Mouse (Mus musculus) small intestine, adult 2 months (tissue): ENCODE measurements around the gene Sbpl. TPM values are rescaled to one million over a fixed set of nuclear protein-coding genes. Genes with fewer than 3 reads are reported as not detected.

Source experiments
- H3K27ac ChIP-seq: fragments of 200-500 bp; 2 replicates; pipeline ENCODE4 v1.5.1; 2012; ENCODE audit warnings: low read depth, low read length, control low read depth, inconsistent platforms; ENCODE audit not compliant: insufficient read depth
- H3K27me3 ChIP-seq: fragments of 200-500 bp; 2 replicates; pipeline ENCODE4 v1.6.1; 2012; ENCODE audit warnings: mild to moderate bottlenecking, moderate library complexity, low read length, inconsistent platforms; ENCODE audit not compliant: control insufficient read depth, insufficient read depth
- H3K36me3 ChIP-seq: fragments of 200-500 bp; 2 replicates; pipeline ENCODE4 v1.6.1; 2012; ENCODE audit warnings: mild to moderate bottlenecking, low read length, control low read depth, inconsistent platforms; ENCODE audit not compliant: control insufficient read depth, insufficient read depth
- H3K4me1 ChIP-seq: fragments of 200-500 bp; 2 replicates; pipeline ENCODE4 v1.6.1; 2012; ENCODE audit warnings: low read length, inconsistent platforms, mixed read lengths; ENCODE audit not compliant: control insufficient read depth, insufficient read depth, insufficient read length
- H3K4me3 ChIP-seq: fragments of 200-500 bp; 2 replicates; pipeline ENCODE4 v1.5.1; 2012; ENCODE audit warnings: low read depth, mild to moderate bottlenecking, control low read depth, inconsistent platforms, low read length, moderate library complexity
- CTCF ChIP-seq: fragments of 200-500 bp; IDR thresholded peaks from 2 replicates; pipeline ENCODE4 v1.5.1; 2012; ENCODE audit warnings: low read depth, mild to moderate bottlenecking, control low read depth, inconsistent platforms, low read length, moderate library complexity, mixed read lengths; ENCODE audit not compliant: insufficient replicate concordance, insufficient read length; ENCODE audit errors: extremely low read depth
- POLR2A ChIP-seq: fragments of 200-500 bp; IDR thresholded peaks from 2 replicates; pipeline ENCODE4 v1.6.1; 2012; ENCODE audit warnings: low read depth, mild to moderate bottlenecking, control low read depth, inconsistent platforms, low read length, moderate library complexity
- WGBS: fragments of 180-500 bp; shearing (Covaris S2); methylation state at CpG from one replicate; pipeline ENCODE4 v1.1.7; 2018; 5-methylcytosine and 5-hydroxymethylcytosine counted together
- polyA plus RNA-seq: library from polyadenylated mRNA; depleted of rRNA; stranded (reverse); fragments of >200 nt; gene quantifications from 2 replicates; pipeline ENCODE4 v1.2.3, GENCODE M21; 2012; rRNA removed

Gene Sbpl
- polyA plus RNA-seq = not detected in 2 replicates

DNA sequence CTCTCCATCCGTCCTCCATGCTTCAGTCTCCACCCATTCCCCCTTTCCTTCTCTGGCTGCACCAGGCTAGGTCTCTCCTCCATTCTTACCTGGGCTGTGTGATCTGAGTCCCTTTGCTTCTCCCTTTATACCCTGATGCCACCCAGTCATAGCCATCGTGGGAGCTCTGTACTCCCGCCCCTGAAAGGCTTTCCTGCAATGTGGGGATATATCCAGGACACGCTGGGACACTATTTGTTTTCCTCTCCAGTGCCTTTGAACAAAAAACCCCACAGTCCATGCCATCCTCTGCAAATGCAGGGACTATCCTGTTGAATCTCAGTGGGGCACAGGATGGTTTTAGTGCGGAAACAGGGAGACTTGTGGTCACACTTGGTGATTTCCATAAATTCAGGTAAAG is at the start of gene Sbpl:
Gene Sbpl (minus strand): TSS at position 101 of the 400 bp plus-strand sequence.
- H3K4me1 ChIP-seq = peaks cover 8% of the 10 kb centered on the region; the same call in 1 of the 2 replicates
- 85% methylated on average over 5 of the region's 5 CpGs for WGBS
- no peaks in the 10 kb centered on the region for H3K27me3 ChIP-seq
- no peak within 1 kb of the TSS for H3K4me3 ChIP-seq
- TF ChIP-seq POLR2A (no peak), CTCF (no peak)
- no peaks in the 10 kb centered on the region for H3K36me3 ChIP-seq
- H3K27ac ChIP-seq = no peak within 1 kb of the TSS

DNA sequence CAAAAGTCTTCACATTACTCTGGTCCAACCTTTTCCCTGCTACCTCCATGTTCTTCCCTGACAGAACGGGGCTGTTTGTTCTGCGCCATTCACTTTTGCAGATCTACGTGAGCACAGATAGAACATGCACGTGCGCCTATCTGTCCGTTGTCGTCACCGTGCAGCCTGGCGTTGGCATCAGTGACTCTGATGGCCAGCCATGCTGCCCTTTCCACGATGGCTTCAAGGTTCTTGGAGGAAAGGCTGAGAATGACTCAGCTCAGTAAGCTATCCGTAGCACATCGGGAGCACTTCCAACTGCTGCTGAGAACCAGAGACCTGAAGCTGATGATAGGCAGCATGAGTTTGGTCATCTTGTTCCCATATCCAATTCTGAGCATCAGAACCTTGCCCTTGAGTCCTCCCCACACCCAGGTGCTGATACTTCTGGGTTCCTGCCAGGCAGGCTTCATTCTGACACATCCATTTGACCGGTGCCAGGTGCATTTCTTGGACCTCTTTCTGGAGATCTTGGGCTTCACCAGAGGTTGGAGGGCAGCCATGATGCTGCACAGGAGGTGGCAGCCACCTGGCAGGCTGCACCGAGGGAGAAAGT is 49.1 kb upstream of the Sbpl start:
- TF ChIP-seq CTCF (no peak), POLR2A (no peak)
- no peaks in the 10 kb centered on the region for H3K36me3 ChIP-seq
- 65% methylated on average over 14 of the region's 14 CpGs for WGBS
- H3K4me3 ChIP-seq = no peak overlapping the region
- H3K27me3 ChIP-seq = no peaks in the 10 kb centered on the region
- peak overlapping the region; percentile 48 for H3K27ac ChIP-seq
- H3K4me1 ChIP-seq = peaks cover 46% of the 10 kb centered on the region

DNA sequence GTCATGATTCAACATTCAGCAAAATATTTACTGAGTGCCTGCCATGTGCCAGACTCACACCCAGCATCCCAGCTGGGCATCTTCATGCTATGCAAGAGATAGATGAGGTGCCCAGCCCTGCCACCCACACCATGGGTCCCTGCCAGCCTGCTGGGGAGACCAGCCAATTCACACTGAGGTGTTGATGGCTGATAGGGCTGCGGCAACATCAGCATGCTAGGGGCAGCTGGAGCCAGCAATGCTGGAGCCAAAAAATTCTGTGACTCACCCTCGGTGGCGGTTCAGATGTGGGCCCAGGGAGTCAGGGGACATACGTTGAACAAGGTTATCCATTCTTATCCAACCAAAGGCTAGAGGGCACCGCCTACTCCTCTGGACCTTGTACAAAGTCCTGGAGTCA is 45.3 kb upstream of the Sbpl start:
- no peak overlapping the region; the same call in 1 of the 2 replicates for H3K4me3 ChIP-seq
- TF ChIP-seq POLR2A (no peak), CTCF (no peak)
- no peaks in the 10 kb centered on the region for H3K27me3 ChIP-seq
- peak overlapping the region; percentile 35 for H3K27ac ChIP-seq
- 18% methylated on average over 5 of the region's 5 CpGs for WGBS
- no peaks in the 10 kb centered on the region for H3K36me3 ChIP-seq
- H3K4me1 ChIP-seq = peaks cover 40% of the 10 kb centered on the region

DNA sequence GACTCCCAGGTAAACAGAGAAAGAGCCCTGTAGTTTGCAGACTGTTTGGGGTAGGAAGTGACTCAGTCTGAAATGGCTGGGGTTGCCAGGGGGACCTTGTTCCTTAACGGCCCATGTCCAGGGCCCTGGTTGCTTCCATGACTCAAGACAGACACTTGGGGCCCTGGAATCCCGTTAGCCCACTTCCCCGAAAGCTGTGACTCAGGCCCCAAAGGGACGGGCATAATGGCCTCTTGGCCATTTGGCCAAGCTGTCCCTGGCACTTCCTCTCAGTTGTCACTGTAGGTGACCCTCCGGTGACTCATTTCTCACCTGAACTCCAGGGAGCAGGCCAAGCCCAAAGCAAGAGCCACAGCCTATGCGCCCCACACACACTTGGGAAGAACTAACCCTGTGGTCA is 43.3 kb upstream of the Sbpl start:
- H3K36me3 ChIP-seq = no peaks in the 10 kb centered on the region
- 77% methylated on average over 6 of the region's 6 CpGs for WGBS
- no peak overlapping the region for H3K4me3 ChIP-seq
- H3K27me3 ChIP-seq = no peaks in the 10 kb centered on the region
- TF ChIP-seq POLR2A = no peak
- TF ChIP-seq CTCF = no peak
- peaks cover 35% of the 10 kb centered on the region for H3K4me1 ChIP-seq
- no peak overlapping the region for H3K27ac ChIP-seq

DNA sequence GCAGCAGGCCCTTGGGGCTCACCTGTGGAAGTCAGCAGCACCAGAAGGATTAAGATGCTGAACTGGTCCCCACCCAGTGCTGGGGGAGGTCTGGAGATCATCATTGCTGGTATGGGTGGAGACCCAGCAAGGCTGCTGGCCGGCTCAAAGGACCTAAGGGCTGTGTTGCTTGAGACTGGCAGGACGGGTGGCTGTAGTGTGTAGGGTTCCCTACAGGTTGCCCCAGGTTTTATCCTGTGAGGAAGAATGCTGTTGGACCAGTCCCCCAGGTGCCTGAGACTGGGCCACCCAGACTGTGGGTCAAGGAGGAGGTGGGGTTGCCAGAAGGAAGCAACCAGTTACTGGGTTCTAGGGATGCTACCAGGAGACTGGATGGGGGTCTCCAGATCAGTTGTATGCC is 42.8 kb upstream of the Sbpl start, which contains the start of gene Prss22:
Gene Prss22 (minus strand): TSS at position 200 of the 400 bp plus-strand sequence.
- H3K4me3 ChIP-seq = no peak within 1 kb of the TSS
- no peaks in the 10 kb centered on the region for H3K27me3 ChIP-seq
- H3K27ac ChIP-seq = no peak within 1 kb of the TSS
- H3K36me3 ChIP-seq = no peaks in the 10 kb centered on the region
- WGBS = 80% methylated on average over 2 of the region's 2 CpGs
- no peak for TF ChIP-seq POLR2A
- no peak for TF ChIP-seq CTCF
- peaks cover 36% of the 10 kb centered on the region for H3K4me1 ChIP-seq

DNA sequence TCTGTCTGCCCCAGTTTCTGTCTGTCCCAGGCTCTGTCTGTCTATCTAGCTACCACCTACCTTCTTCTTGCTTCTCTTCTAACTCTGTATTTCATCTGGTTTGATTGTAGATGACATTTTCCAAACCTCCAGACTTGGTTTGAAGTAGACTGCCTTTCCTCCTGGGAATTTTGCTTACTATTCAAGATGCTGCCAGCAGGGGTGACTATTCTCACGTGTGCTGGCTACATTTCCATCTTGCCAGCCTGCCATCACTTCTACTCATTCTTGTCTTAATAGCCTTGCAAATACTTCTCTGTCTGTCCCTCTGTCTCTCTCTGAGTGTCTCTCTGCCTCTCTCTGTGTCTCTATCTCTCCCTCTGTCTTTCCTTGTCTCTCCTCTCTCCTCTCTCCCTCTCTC is 40.3 kb upstream of the Sbpl start:
- Histone ChIP-seq H3K4me1 (peaks cover 31% of the 10 kb centered on the region), H3K36me3 (no peaks in the 10 kb centered on the region), H3K27me3 (no peaks in the 10 kb centered on the region), H3K27ac (no peak overlapping the region), H3K4me3 (no peak overlapping the region)
- WGBS = 33% methylated on average over 1 of the region's 1 CpGs
- TF ChIP-seq POLR2A = no peak
- TF ChIP-seq CTCF = no peak

DNA sequence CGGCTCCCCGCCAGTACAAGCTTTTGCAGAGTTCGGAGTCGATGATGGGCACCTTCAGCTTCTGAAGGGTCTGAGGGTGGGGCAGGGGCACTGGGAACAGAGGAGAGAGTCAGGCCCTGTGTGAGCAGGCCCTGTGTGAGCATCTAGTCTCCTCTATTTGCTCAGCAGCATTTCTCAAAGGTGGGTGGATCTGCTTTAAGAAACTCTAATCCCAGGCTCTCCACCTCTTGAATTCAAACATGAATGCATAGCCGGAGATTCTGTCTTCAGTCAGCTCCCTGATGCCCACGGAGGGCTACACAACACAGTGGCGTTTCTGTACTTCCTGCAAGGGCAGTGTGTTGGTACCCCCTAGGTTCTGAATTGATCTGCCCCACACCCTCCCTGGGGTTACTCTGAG is 39.6 kb upstream of the Sbpl start:
- peaks cover 23% of the 10 kb centered on the region for H3K4me1 ChIP-seq
- no peaks in the 10 kb centered on the region for H3K36me3 ChIP-seq
- TF ChIP-seq CTCF (no peak), POLR2A (no peak)
- no peaks in the 10 kb centered on the region for H3K27me3 ChIP-seq
- H3K27ac ChIP-seq = no peak overlapping the region
- no peak overlapping the region for H3K4me3 ChIP-seq
- WGBS = 89% methylated on average over 7 of the region's 7 CpGs
